In the genomic region with DNA sequence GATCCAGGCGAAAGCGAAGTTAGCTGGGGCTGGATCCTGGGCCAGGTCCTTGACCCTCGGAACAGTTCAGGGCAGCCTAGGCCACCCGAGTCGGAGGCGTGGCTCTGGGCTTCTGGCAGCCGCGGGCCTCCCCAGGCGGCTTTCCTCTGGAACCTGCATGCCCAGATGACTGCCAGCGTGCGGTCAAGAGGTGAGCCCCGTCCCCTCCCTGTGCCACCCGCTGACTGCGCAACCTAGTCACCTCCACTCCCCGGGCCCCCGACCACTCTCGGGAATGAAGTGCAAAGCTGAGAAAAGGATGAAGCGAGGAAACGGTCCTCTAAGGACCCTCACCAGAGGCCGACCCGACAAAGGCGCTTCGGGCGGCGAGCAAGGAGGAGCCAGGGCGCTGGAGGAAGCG, we compare ENCODE assay signal across 9 mouse cellular contexts. TPM values are rescaled to one million over a fixed set of nuclear protein-coding genes. Genes with fewer than 3 reads are reported as not detected.
DNase-seq lines count a peak whose midpoint lies in the region; ATAC-seq and TF ChIP-seq lines count a peak whose summit lies in the region.
"Not testable (repeated sequence)": the region's sequence is repeated elsewhere in the genome, so short reads cannot be mapped to it uniquely, and the experiment has no call there.
"Had no signal": no experiment of that assay in that cellular context is flagged by ENCODE, and none has a peak within 500 bp of the region (broad histone marks: within the 10 kb centered on the region; RNA-seq: fewer than 3 reads in every experiment).

No protein-coding gene starts in this region.

- H3K27ac ChIP-seq in cerebellum, adult 2 months (ENCODE audit: insufficient read depth, low read length), result 0 out of 2 replicates have a peak overlapping the region, but pooled peaks have one; percentile 30
- peak overlapping the region; percentile 60 for H3K27ac ChIP-seq in forebrain, embryonic 10.5 days
- not testable (repeated sequence) for H3K27ac ChIP-seq in heart, embryonic 12.5 days (ENCODE audit: poor library complexity, severe bottlenecking); intestine, embryonic 14.5 days (ENCODE audit: low read depth); limb, embryonic 10.5 days; lung, postnatal 0 days (ENCODE audit: low read length)

- peak overlapping the region; percentile 89 for H3K4me2 ChIP-seq in heart, embryonic 12.5 days
- H3K4me2 ChIP-seq in intestine, embryonic 14.5 days (ENCODE audit: low read length), result peak overlapping the region; percentile 50
- peak overlapping the region; percentile 47 for H3K4me2 ChIP-seq in lung, postnatal 0 days (replicated peaks; ENCODE audit: low read depth, low read length)

- TF ChIP-seq POLR2A in cerebellum, adult 2 months (IDR thresholded peaks at IDR 0.05; ENCODE audit: borderline replicate concordance, insufficient read depth, low read length), result not testable (repeated sequence)

- not testable (repeated sequence) for H3K27me3 ChIP-seq in E14TG2a.4 (ENCODE audit: insufficient read depth, low read length); cerebellum, adult 2 months (ENCODE audit: control insufficient read depth, insufficient read depth, low read length); forebrain, embryonic 10.5 days (ENCODE audit: poor library complexity, severe bottlenecking); heart, embryonic 12.5 days (replicated peaks); intestine, embryonic 14.5 days (replicated peaks; ENCODE audit: control insufficient read depth, insufficient read depth, low read length); limb, embryonic 10.5 days (ENCODE audit: low read depth, poor library complexity, severe bottlenecking); lung, postnatal 0 days (replicated peaks; ENCODE audit: insufficient read depth, low read length)

- ATAC-seq in heart, embryonic 12.5 days (ENCODE audit: insufficient number of reproducible peaks, low FRiP score); intestine, embryonic 14.5 days (replicated peaks; ENCODE audit: low FRiP score, low TSS enrichment, low read depth); lung, postnatal 0 days: not testable (repeated sequence)

- H3K4me3 ChIP-seq in E14TG2a.4 (replicated peaks; ENCODE audit: low read length), result peak overlapping the region; percentile 67
- H3K4me3 ChIP-seq in cerebellum, adult 2 months (replicated peaks; ENCODE audit: insufficient read depth, low read depth, low read length); lung, postnatal 0 days (ENCODE audit: low read depth, low read length): not testable (repeated sequence)
- H3K4me3 ChIP-seq in forebrain, embryonic 10.5 days, result peak overlapping the region; percentile 55
- H3K4me3 ChIP-seq in heart, embryonic 12.5 days, result peak overlapping the region; percentile 51
- peak overlapping the region; percentile 31 for H3K4me3 ChIP-seq in intestine, embryonic 14.5 days (ENCODE audit: low read depth, low read length)
- H3K4me3 ChIP-seq in limb, embryonic 10.5 days, result peak overlapping the region; percentile 48

- H3K36me3 ChIP-seq in E14TG2a.4 (ENCODE audit: insufficient read depth, low read length); forebrain, embryonic 10.5 days (replicated peaks); heart, embryonic 12.5 days; intestine, embryonic 14.5 days (ENCODE audit: control insufficient read depth, insufficient read depth, low read length); limb, embryonic 10.5 days; lung, postnatal 0 days (ENCODE audit: insufficient read depth, low read length): not testable (repeated sequence)

- H3K9ac ChIP-seq in heart, embryonic 12.5 days, result peak overlapping the region; percentile 41; the same call in 1 of the 2 replicates
- H3K9ac ChIP-seq in intestine, embryonic 14.5 days (ENCODE audit: low read length); lung, postnatal 0 days (replicated peaks; ENCODE audit: low read depth): not testable (repeated sequence)

- TF ChIP-seq EP300 in lung, postnatal 0 days (IDR thresholded peaks at IDR 0.05), result not testable (repeated sequence)

- DNase-seq in cerebellum, adult 2 months, result peak; percentile 7 to 24
- DNase-seq in forebrain, embryonic 10.5 days (ENCODE audit: extremely low spot score, low spot score), result peak; percentile 17
- peak; percentile 49 for DNase-seq in intestine, embryonic 14.5 days (ENCODE audit: low spot score)
- DNase-seq in limb, embryonic 10.5 days (ENCODE audit: low spot score), result peak; percentile 37
- not testable (repeated sequence) for DNase-seq in lung, postnatal 0 days (ENCODE audit: low spot score)
- DNase-seq in retina, embryonic 14.5 days (ENCODE audit: low spot score), result peak; percentile 1

- not testable (repeated sequence) for H3K9me3 ChIP-seq in E14TG2a.4 (ENCODE audit: low read length); forebrain, embryonic 10.5 days; heart, embryonic 12.5 days (replicated peaks); intestine, embryonic 14.5 days (ENCODE audit: control insufficient read depth, low read length); limb, embryonic 10.5 days (replicated peaks); lung, postnatal 0 days (ENCODE audit: low read length)

- WGBS in cerebellum, adult 2 months, result under 1% methylated on average over 19 of the region's 27 CpGs
- 1% methylated on average over 21 of the region's 27 CpGs for WGBS in forebrain, embryonic 10.5 days
- WGBS in heart, embryonic 12.5 days, result 0% methylated on average over 19 of the region's 27 CpGs
- under 1% methylated on average over 18 of the region's 27 CpGs for WGBS in intestine, embryonic 14.5 days
- 0% methylated on average over 19 of the region's 27 CpGs for WGBS in limb, embryonic 10.5 days
- under 1% methylated on average over 18 of the region's 27 CpGs for WGBS in lung, postnatal 0 days

- TF ChIP-seq CTCF in E14TG2a.4 (conservative IDR thresholded peaks at IDR 0.05; ENCODE audit: low read length); cerebellum, adult 2 months (IDR thresholded peaks at IDR 0.05; ENCODE audit: borderline replicate concordance, insufficient read depth, low read depth, low read length); lung, postnatal 0 days (IDR thresholded peaks at IDR 0.05): not testable (repeated sequence)

- H3K4me1 ChIP-seq in E14TG2a.4 (replicated peaks; ENCODE audit: low read depth, low read length); cerebellum, adult 2 months (ENCODE audit: control insufficient read depth, insufficient read depth, low read length); forebrain, embryonic 10.5 days; heart, embryonic 12.5 days (replicated peaks); intestine, embryonic 14.5 days (replicated peaks; ENCODE audit: control insufficient read depth, insufficient read depth, low read length); limb, embryonic 10.5 days; lung, postnatal 0 days (ENCODE audit: insufficient read depth, low read depth, low read length): not testable (repeated sequence)

RNA-seq across cellular contexts. Expression of a gene that starts 0.5 kb away (rescaled TPM):
- polyA plus RNA-seq in cerebellum, adult 2 months (2012; rRNA removed), result 3.1 and 3.2 TPM in 2 replicates
- polyA plus RNA-seq in forebrain, embryonic 10.5 days (2016; fragmentation: Nextera tagmentation; extraction: Ambion mirVana), result 0.58 and 0.90 TPM in 2 replicates
- polyA plus RNA-seq in heart, embryonic 12.5 days (2016; fragmentation: Nextera tagmentation; extraction: Ambion mirVana), result 0.10 and 0.43 TPM in 2 replicates
- 0.20 and 0.44 TPM in 2 replicates for polyA plus RNA-seq in intestine, embryonic 14.5 days (2014; fragmentation: Nextera tagmentation; extraction: Ambion mirVana)
- polyA plus RNA-seq in limb, embryonic 10.5 days (2016; fragmentation: Nextera tagmentation; extraction: Ambion mirVana), result 0.30 and 0.99 TPM in 2 replicates
- 0.13 and 0.23 TPM in 2 replicates for polyA plus RNA-seq in lung, postnatal 0 days (2015; fragmentation: Nextera tagmentation; extraction: Ambion mirVana)

RNA-seq across cellular contexts. Expression of a gene that starts 27.5 kb away (rescaled TPM):
- polyA plus RNA-seq in cerebellum, adult 2 months (2012; rRNA removed), result not detected in 2 replicates
- polyA plus RNA-seq in forebrain, embryonic 10.5 days (2016; fragmentation: Nextera tagmentation; extraction: Ambion mirVana), result not detected in 2 replicates
- polyA plus RNA-seq in heart, embryonic 12.5 days (2016; fragmentation: Nextera tagmentation; extraction: Ambion mirVana), result not detected in 2 replicates
- polyA plus RNA-seq in intestine, embryonic 14.5 days (2014; fragmentation: Nextera tagmentation; extraction: Ambion mirVana), result not detected in 2 replicates
- polyA plus RNA-seq in limb, embryonic 10.5 days (2016; fragmentation: Nextera tagmentation; extraction: Ambion mirVana), result not detected in 2 replicates
- polyA plus RNA-seq in lung, postnatal 0 days (2015; fragmentation: Nextera tagmentation; extraction: Ambion mirVana), result not detected in 2 replicates
- polyA plus RNA-seq: liver, embryonic 16.5 days had no signal
